Mouse (Mus musculus) embryo, embryonic 11 days (tissue): Measurements from ENCODE around the gene Olfr204.
"Not testable (repeated sequence)": the region's sequence is repeated elsewhere in the genome, so short reads cannot be mapped to it uniquely, and the experiment has no call there.

Experiments used
- DNase-seq: peaks from one replicate; pipeline ENCODE4 v3.0.0-alpha.2; 2015

The Olfr204 gene

DNA sequence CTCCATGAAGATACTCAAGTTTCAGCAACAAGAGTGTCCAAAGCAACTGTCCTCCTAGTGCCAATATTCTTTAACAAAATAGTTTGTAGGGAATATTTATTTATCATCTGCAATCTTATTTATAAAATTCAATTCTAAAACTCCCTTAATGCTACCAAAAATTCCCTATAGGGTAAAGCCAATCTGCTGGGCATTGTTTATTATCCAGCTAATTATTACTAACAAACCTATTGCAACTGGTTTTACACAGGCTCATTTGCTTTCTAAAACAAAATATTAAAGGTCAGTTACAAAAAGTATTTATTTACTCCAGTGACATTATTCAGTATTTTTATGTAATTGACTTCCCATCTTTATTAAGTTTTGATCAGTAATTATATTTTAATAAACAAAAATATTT lies at the start of gene Olfr204:
TSS of gene Olfr204 (minus strand) at position 101 of the 400 bp plus-strand sequence.
- no peak for DNase-seq

DNA sequence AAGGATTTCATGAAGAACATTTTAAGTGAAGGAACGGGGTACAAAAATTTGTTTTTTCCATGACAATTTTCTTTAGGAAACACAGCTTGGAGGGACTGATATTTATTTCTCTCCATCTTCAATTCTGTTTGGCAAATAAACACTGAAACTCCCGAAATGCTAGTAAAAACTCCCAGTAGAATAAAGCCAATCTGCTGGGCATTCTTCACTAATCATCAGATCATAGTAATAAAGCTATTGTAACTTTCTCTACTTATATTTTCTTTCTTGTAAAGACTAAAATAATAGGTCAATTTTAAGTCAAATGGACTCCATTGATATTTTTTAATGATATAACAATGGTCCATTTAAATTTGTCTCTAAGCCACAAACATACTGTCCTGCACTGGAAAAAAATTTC lies 45.8 kb upstream of the Olfr204 start, which contains the start of gene Olfr209:
TSS of gene Olfr209 (minus strand) at position 101 of the 400 bp plus-strand sequence.
- DNase-seq, result no peak

DNA sequence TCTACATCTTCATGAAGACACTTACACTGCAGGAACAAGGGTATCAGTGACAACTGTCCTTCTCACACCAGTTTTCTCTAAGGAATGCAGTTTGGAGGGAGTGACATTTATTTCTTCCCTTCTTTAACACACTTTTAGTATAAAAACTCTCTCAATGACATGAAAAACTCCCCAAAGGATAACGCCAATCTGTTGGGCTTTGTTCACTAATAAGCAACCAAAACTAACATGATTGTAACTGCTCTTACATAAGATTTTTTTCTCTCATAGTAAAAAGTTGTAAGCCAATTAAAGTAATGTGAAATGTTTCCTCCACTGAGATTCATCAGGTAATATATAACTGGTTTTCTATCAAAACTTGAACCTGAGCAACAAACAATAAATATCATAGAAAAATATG lies 31.1 kb upstream of the Olfr204 start, which contains the start of gene Olfr206:
TSS of gene Olfr206 (minus strand) at position 101 of the 400 bp plus-strand sequence.
- no peak for DNase-seq

DNA sequence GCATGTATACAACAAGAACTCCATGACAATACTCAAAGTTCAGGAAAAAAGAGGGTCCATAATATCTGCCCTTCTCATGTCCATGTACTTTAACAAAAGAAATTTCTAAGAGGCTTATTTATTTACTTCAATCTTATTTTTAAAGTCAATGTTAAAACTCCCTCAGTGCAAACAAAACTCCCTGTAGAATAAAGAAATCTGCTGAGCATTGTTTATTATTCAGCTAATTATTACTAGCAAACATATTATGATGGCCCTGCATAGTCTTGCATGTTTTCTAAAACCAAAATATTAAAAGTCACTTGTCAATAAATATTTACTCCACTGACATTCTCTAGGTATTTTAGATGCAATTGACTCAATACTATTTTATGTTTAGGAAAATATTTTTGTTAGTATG lies 13.0 kb upstream of the Olfr204 start, which contains the start of gene Olfr205:
TSS of gene Olfr205 (minus strand) at position 101 of the 400 bp plus-strand sequence.
- no peak for DNase-seq

DNA sequence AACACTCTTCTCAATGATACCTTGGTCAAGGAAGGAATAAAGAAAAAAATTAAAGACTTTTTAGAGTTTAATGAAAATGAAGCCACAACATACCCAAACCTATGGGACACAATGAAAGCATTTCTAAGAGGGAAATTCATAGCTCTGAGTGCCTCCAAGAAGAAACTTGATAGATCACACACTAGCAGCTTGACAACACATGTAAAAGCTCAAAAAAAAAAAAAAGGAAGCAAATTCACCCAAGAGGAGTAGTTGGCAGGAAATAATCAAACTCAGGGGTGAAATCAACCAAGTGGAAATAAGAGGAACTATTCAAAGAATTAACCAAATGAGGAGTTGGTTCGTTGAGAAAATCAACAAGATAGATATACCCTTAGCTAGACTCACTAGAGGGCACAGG lies 5.2 kb upstream of the Olfr204 start:
- not testable (repeated sequence) for DNase-seq

DNA sequence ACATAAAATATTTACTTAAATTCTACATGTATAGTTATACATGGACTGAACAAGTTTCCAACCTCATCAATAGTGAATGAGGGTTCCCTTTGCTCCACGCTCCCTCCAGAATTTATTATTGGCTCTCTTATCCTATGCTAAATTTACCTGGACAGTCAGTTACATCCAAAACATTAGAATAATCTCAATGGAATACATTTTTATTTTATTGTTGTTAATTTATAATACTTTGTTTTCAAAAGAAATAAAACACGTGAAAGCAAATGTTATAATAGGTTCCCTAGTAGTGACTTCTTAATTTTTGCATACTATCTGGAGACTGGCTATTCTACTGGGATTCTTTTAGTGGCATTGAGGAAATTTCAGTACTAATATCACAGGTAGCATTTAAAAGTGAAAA lies 19.5 kb downstream of the Olfr204 start, which contains the start of gene Olfr203:
TSS of gene Olfr203 (plus strand) at position 301 of the 400 bp plus-strand sequence.
- DNase-seq, result no peak

DNA sequence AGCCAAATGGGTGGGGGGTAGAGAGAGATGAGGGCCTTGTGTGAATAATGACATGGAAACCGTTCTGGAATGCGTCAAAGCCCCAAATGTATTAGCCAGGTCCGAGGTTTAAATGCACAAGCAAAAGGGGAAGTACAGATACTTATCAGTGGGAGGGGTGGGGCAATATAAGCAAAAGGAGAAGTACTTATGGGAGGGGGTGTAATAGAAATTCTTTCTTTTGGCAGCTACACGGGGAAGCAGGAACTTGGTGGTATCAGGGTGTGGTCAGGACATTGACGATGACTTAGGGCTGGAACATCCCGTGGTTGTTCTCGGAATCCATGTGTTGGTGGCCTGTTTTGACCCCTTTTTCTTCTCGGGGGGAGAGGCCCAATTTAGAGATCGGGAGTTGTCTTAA lies 30.5 kb downstream of the Olfr204 start:
- not testable (repeated sequence) for DNase-seq

DNA sequence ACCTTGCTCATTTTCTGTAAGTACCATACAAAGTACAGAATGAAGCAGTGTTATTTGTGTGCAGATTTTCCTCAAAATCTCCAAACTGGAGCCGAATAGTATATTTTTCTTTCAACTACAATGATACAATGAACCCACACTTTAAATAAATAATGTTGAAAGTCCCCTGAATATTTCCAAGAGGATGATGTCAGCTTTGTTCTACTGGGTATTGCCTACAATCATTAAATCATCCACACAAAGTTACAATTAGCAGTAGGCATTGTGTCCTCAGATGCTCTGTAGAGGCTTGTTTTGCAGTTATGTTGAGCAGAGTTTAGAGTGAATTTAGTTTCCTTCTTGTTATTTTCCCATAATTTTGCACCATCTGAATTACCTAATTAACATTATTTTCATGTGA lies 31.4 kb downstream of the Olfr204 start, which contains the start of gene Olfr202:
TSS of gene Olfr202 (minus strand) at position 101 of the 400 bp plus-strand sequence.
- no peak for DNase-seq

DNA sequence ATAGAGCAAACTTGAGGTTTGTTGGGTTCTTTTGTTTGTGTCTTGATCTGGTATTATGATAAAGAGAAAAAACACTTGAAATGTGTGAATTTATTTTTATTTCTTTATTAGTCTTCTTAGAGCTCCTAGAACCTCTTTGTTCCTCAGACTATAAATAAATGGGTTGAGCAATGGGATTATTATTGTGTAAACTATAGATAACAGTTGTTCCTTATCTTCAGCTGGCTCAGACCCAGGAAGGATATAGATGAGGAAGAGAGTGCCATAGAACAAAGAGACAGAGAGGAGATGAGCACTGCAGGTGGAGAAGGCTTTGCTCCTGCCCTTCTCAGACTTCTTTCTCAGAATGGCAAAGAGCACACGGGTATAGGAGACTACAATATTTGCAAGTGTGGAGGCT lies 34.6 kb downstream of the Olfr204 start:
- no peak for DNase-seq

DNA sequence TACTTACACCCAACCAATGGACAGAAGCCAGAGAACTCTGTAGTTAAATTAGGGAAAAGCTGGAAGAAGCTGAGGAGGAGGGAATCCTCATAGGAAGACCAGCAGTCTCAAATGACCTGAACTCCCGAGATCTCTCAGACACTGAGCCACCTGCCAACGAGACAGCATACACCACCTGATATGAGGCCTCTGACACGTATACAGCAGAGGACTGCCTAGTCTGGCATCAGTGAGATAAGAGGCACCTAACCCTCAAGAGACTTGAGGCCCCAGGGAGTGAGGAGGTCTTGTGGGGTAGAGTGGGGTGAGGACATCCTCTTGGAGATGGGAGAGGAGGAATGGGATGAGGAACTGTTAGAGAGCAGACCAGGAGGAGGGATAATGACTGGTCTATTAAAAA lies 37.5 kb downstream of the Olfr204 start:
- no peak for DNase-seq

DNA sequence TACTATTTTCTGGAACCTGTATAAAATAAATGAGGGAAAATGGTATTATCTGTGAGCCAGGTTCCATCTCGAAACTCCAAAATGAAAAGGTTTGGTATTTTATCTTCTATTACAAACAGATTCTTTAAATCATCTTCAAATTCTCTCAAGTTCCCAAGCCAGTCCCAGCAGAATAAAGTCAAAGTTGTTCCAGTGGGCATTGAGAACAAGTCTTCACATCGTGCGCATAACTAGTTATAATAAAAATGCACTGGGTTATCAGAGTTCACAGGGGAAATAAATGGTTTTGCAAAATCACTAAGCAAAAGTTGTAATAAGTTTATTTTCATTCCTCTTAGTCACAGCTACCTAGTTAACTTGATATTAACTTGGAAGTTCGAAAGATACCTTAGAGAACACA lies 45.5 kb downstream of the Olfr204 start, which contains the start of gene Olfr201:
TSS of gene Olfr201 (minus strand) at position 101 of the 400 bp plus-strand sequence.
- DNase-seq, result not testable (repeated sequence)

DNA sequence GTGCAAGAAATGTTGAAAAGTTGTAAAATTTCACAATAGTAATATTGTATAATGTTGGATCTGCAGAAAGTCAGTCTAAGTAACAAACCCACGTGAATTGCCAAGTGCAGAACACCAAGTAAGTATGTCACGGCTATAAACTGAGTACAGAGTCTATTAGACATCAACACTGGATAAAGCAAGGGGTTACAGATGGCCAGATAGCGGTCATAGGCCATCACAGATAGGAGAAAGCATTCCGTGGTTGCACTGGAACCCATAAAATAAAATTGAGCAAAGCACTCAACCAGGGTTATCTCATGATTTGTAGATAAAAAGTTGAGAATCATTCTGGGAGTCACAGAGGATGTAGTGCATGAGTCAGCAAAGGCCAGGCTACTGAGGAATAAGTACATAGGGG lies 49.0 kb downstream of the Olfr204 start:
- not testable (repeated sequence) for DNase-seq
